Mouse (Mus musculus) spleen, adult 2 months (tissue): ENCODE measurements around the gene B3galnt1.

Experiments used
- CTCF ChIP-seq: fragments of 200-500 bp; IDR thresholded peaks from 2 replicates; pipeline ENCODE4 v1.5.1; 2011; ENCODE audit warnings: mild to moderate bottlenecking, inconsistent platforms; ENCODE audit not compliant: insufficient read depth, insufficient read length, insufficient replicate concordance; ENCODE audit errors: extremely low read depth
- POLR2A ChIP-seq: fragments of 200-500 bp; IDR thresholded peaks from 2 replicates; pipeline ENCODE4 v1.6.1; 2011; ENCODE audit warnings: low read depth, low read length, inconsistent platforms

DNA sequence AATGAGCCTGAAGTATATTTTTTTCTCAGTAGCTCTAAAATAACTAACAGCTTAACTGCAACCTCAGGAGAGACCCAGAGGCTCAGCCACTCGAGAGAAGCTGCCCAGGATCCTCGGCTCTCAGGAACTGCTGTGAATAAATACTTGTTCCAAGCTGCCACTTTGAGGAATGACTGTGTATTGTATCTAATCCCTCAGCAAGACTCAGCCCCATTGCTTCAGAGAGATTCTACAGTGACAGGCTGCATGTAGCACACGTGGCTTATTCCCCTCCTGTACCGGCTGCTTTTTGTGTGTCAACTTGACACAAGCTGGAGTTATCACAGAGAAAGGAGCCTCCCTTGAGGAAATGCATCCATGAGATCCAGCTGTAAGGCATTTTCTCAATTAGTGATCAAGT, 66.1 kb downstream of the B3galnt1 start:
- TF ChIP-seq POLR2A (no peak), CTCF (no peak)
